Mouse (Mus musculus): Measurements from ENCODE around the gene Luc7l.

DNA sequence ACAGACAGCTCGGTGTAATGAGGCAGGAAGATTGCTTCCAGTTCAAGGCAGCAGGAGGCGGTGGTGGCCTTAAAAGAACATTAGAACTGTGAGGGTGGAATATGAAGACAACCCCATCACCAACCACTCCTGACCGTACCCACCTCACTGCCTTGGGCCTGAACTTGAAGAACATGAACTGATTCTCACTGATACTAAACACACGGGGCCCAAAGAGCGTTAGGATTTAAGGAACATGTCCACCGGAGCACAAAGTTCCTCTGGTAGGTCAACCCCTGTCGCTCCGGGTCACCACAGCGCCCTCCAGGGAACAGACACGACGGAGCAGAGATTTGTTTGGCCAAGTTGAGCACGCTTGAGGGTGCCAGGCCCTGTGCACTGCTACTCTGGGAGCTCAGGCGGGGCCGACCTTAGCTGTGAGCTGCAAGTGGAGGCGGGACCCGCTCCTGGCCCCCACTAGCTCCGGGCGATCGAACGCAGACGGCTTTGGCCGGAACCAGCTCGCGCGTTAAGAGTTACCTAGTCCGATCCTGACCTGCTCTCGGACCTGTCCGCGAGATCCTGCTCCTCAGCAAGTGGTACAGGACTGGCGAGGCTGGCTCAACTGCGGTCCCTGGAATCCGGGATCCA is 9.1 kb upstream of the Luc7l start:
- TF ChIP-seq GATA1 (IDR thresholded peaks at IDR 0.05; ENCODE audit: borderline replicate concordance, low read length) (no peak), FLI1 (IDR thresholded peaks at IDR 0.05; ENCODE audit: low read length) (no peak)

Measured in megakaryocyte, embryonic 14.5 days (primary cell).